Mouse (Mus musculus) midbrain, embryonic 11.5 days (tissue): Measurements from ENCODE around the gene Ggact. TPM values are rescaled to one million over a fixed set of nuclear protein-coding genes. Genes with fewer than 3 reads are reported as not detected.
A peak's percentile ranks its signal among the peaks of the same experiment; 100 is the strongest.

Experiments used
- ATAC-seq: fragments of 200-750 bp; cut with Nextera tagmentation; 2 replicates; pipeline ENCODE4 v1.8.0; 2017; ENCODE audit warnings: moderate TSS enrichment, moderate library complexity; ENCODE audit not compliant: low FRiP score
- DNase-seq: peaks from one replicate; pipeline ENCODE4 v3.0.0; 2015; ENCODE audit warnings: low spot score; ENCODE audit errors: missing footprints
- H3K27ac ChIP-seq: fragments of 300-500 bp; sonication (generic); 2 replicates; pipeline ENCODE4 v1.5.1; 2014; ENCODE audit warnings: low read depth, low read length
- H3K27me3 ChIP-seq: fragments of 300-500 bp; sonication (generic); 2 replicates; pipeline ENCODE4 v1.6.1; 2014; ENCODE audit warnings: mild to moderate bottlenecking, low read length, moderate library complexity, mixed read lengths; ENCODE audit not compliant: control insufficient read depth, insufficient read depth
- H3K36me3 ChIP-seq: fragments of 300-500 bp; sonication (generic); 2 replicates; pipeline ENCODE4 v1.6.1; 2014; ENCODE audit warnings: mild to moderate bottlenecking, low read length, moderate library complexity, mixed read lengths; ENCODE audit not compliant: control insufficient read depth, insufficient read depth
- H3K4me1 ChIP-seq: fragments of 300-500 bp; sonication (generic); 2 replicates; pipeline ENCODE4 v1.6.1; 2014; ENCODE audit warnings: low read length; ENCODE audit not compliant: control insufficient read depth, insufficient read depth
- H3K4me2 ChIP-seq: fragments of 300-500 bp; sonication (generic); 2 replicates; pipeline ENCODE4 v1.6.1; 2014; ENCODE audit warnings: mild to moderate bottlenecking, moderate library complexity
- H3K4me3 ChIP-seq: fragments of 300-500 bp; sonication (generic); 2 replicates; pipeline ENCODE4 v1.5.1; 2014; ENCODE audit warnings: low read depth, low read length
- H3K9ac ChIP-seq: fragments of 300-500 bp; sonication (generic); 2 replicates; pipeline ENCODE4 v1.6.1; 2014; ENCODE audit warnings: low read length
- H3K9me3 ChIP-seq: fragments of 300-500 bp; sonication (generic); 2 replicates; pipeline ENCODE4 v1.6.1; 2016; ENCODE audit warnings: low read length; ENCODE audit not compliant: control insufficient read depth
- WGBS: fragments of 180-500 bp; shearing (Covaris S2); extraction: QIAGEN DNeasy Blood & Tissue Kit; methylation state at CpG from one replicate; pipeline ENCODE4 v1.1.7; 2014; 5-methylcytosine and 5-hydroxymethylcytosine counted together
- polyA plus RNA-seq: library from polyadenylated mRNA; unstranded; fragments of >200 nt; fragmentation: Nextera tagmentation; extraction: Ambion mirVana; gene quantifications from 2 replicates; pipeline ENCODE4 v1.2.1, GENCODE M21; 2014

Ggact gene
- polyA plus RNA-seq, 1 experiment from 2014 or later, result 5.5 TPM

- DNase-seq (no peak), ATAC-seq (no peak)
- H3K27me3 ChIP-seq, result no peaks in the 10 kb centered on the region
- no peaks in the 10 kb centered on the region for H3K9me3 ChIP-seq
- 83% methylated on average over 3 of the region's 3 CpGs for WGBS
- no peak overlapping the region for H3K27ac ChIP-seq
- H3K4me3 ChIP-seq, result no peak overlapping the region
- peaks cover 9% of the 10 kb centered on the region; the same call in 1 of the 2 replicates for H3K4me1 ChIP-seq
- H3K9ac ChIP-seq, result no peak overlapping the region
- H3K4me2 ChIP-seq, result no peak overlapping the region
- H3K36me3 ChIP-seq, result no peaks in the 10 kb centered on the region
These were observed 35.8 kb downstream of the Ggact start for GRCm38 (mm10) chr14:122877787-122878186.

- Histone ChIP-seq H3K4me3 (no peak overlapping the region), H3K36me3 (no peaks in the 10 kb centered on the region), H3K4me2 (no peak overlapping the region), H3K27me3 (no peaks in the 10 kb centered on the region), H3K9me3 (no peaks in the 10 kb centered on the region), H3K9ac (no peak overlapping the region), H3K27ac (no peak overlapping the region), H3K4me1 (peaks cover 1% of the 10 kb centered on the region; the same call in 1 of the 2 replicates)
- WGBS, result 69% methylated on average over 7 of the region's 7 CpGs
- no peak for ATAC-seq
- DNase-seq, result no peak
These were observed 36.8 kb downstream of the Ggact start for GRCm38 (mm10) chr14:122876723-122877122.

GRCm38 (mm10) chr14:122876163-122876562 lies 37.4 kb downstream of the Ggact start:
- WGBS, result under 1% methylated on average over 6 of the region's 6 CpGs
- Histone ChIP-seq H3K9me3 (no peaks in the 10 kb centered on the region), H3K9ac (no peak overlapping the region), H3K36me3 (no peaks in the 10 kb centered on the region), H3K27me3 (no peaks in the 10 kb centered on the region), H3K4me1 (no peaks in the 10 kb centered on the region; the same call in 1 of the 2 replicates), H3K4me2 (no peak overlapping the region), H3K4me3 (no peak overlapping the region), H3K27ac (no peak overlapping the region)
- ATAC-seq (peak; percentile 92), DNase-seq (peak; percentile 94)

GRCm38 (mm10) chr14:122875636-122876035 lies 37.9 kb downstream of the Ggact start:
- no peak overlapping the region for H3K4me2 ChIP-seq
- H3K27me3 ChIP-seq, result no peaks in the 10 kb centered on the region
- no peak overlapping the region for H3K27ac ChIP-seq
- H3K4me3 ChIP-seq, result no peak overlapping the region
- no peaks in the 10 kb centered on the region for H3K9me3 ChIP-seq
- ATAC-seq (peak; percentile 34; the same call in 1 of the 2 replicates), DNase-seq (peak; percentile 90)
- WGBS, result 38% methylated on average over 6 of the region's 6 CpGs
- no peaks in the 10 kb centered on the region; the same call in 1 of the 2 replicates for H3K4me1 ChIP-seq
- no peaks in the 10 kb centered on the region for H3K36me3 ChIP-seq
- no peak overlapping the region for H3K9ac ChIP-seq

- no peak overlapping the region for H3K27ac ChIP-seq
- ATAC-seq (no peak), DNase-seq (no peak)
- H3K4me2 ChIP-seq, result no peak overlapping the region
- no peaks in the 10 kb centered on the region; the same call in 1 of the 2 replicates for H3K4me1 ChIP-seq
- no peak overlapping the region for H3K9ac ChIP-seq
- H3K36me3 ChIP-seq, result no peaks in the 10 kb centered on the region
- WGBS, result 65% methylated on average over 8 of the region's 8 CpGs
- no peak overlapping the region for H3K4me3 ChIP-seq
- no peaks in the 10 kb centered on the region for H3K9me3 ChIP-seq
- H3K27me3 ChIP-seq, result no peaks in the 10 kb centered on the region
These were observed 38.5 kb downstream of the Ggact start for GRCm38 (mm10) chr14:122875056-122875455.

- H3K4me1 ChIP-seq, result no peaks in the 10 kb centered on the region; the same call in 1 of the 2 replicates
- H3K27ac ChIP-seq, result no peak overlapping the region
- WGBS, result 87% methylated on average over 6 of the region's 6 CpGs
- no peaks in the 10 kb centered on the region for H3K9me3 ChIP-seq
- no peak overlapping the region for H3K4me2 ChIP-seq
- DNase-seq (no peak), ATAC-seq (no peak)
- H3K9ac ChIP-seq, result no peak overlapping the region
- no peak overlapping the region for H3K4me3 ChIP-seq
- no peaks in the 10 kb centered on the region for H3K27me3 ChIP-seq
- H3K36me3 ChIP-seq, result no peaks in the 10 kb centered on the region
These were observed 40.9 kb downstream of the Ggact start for GRCm38 (mm10) chr14:122872612-122873011.

GRCm38 (mm10) chr14:122871841-122872580 lies 41.5 kb downstream of the Ggact start:
- Histone ChIP-seq H3K9me3 (no peaks in the 10 kb centered on the region), H3K4me1 (no peaks in the 10 kb centered on the region; the same call in 1 of the 2 replicates), H3K4me2 (no peak overlapping the region), H3K4me3 (no peak overlapping the region), H3K36me3 (no peaks in the 10 kb centered on the region), H3K27ac (no peak overlapping the region), H3K9ac (no peak overlapping the region), H3K27me3 (no peaks in the 10 kb centered on the region)
- 54% methylated on average over 4 of the region's 4 CpGs for WGBS
- ATAC-seq, result no peak
- DNase-seq, result no peak

- Histone ChIP-seq H3K27me3 (no peaks in the 10 kb centered on the region), H3K4me3 (no peak overlapping the region), H3K9ac (no peak overlapping the region), H3K9me3 (no peaks in the 10 kb centered on the region), H3K36me3 (no peaks in the 10 kb centered on the region), H3K4me2 (no peak overlapping the region), H3K27ac (no peak overlapping the region), H3K4me1 (no peaks in the 10 kb centered on the region; the same call in 1 of the 2 replicates)
- ATAC-seq (no peak), DNase-seq (no peak)
- WGBS, result 82% methylated on average over 6 of the region's 6 CpGs
These were observed 43.7 kb downstream of the Ggact start for GRCm38 (mm10) chr14:122869831-122870230.

GRCm38 (mm10) chr14:122867531-122868285 lies 45.8 kb downstream of the Ggact start:
- H3K36me3 ChIP-seq, result no peaks in the 10 kb centered on the region
- ATAC-seq (no peak), DNase-seq (no peak)
- no peaks in the 10 kb centered on the region for H3K27me3 ChIP-seq
- H3K27ac ChIP-seq, result no peak overlapping the region
- H3K9me3 ChIP-seq, result no peaks in the 10 kb centered on the region
- H3K4me2 ChIP-seq, result no peak overlapping the region
- no peaks in the 10 kb centered on the region for H3K4me1 ChIP-seq
- H3K4me3 ChIP-seq, result no peak overlapping the region
- 91% methylated on average over 4 of the region's 4 CpGs for WGBS
- no peak overlapping the region for H3K9ac ChIP-seq
